Comparison of ENCODE assay signal across 20 mouse cellular contexts in genomic region chr12:27496826-27497557, GRCm38 (mm10).
DNase-seq lines count a peak whose midpoint lies in the region; ATAC-seq and TF ChIP-seq lines count a peak whose summit lies in the region.
"Had no signal": no experiment of that assay in that cellular context is flagged by ENCODE, and none has a peak within 500 bp of the region (broad histone marks: within the 10 kb centered on the region; RNA-seq: fewer than 3 reads in every experiment).

No protein-coding gene starts in this region.

- no peaks in the 10 kb centered on the region for H3K9me3 ChIP-seq in intestine, embryonic 16.5 days (ENCODE audit: control insufficient read depth, low read length)
- H3K9me3 ChIP-seq in midbrain, embryonic 15.5 days = no peaks in the 10 kb centered on the region
- H3K9me3 ChIP-seq: embryonic facial prominence, embryonic 12.5 days; limb, embryonic 13.5 days; liver, embryonic 13.5 days had no signal

- H3K27ac ChIP-seq in intestine, embryonic 16.5 days (ENCODE audit: low read length) = 0 out of 2 replicates have a peak overlapping the region, but pooled peaks have one; percentile 8
- H3K27ac ChIP-seq in midbrain, embryonic 15.5 days = peak overlapping the region; percentile 62
- H3K27ac ChIP-seq: embryonic facial prominence, embryonic 12.5 days; kidney, postnatal 0 days; limb, embryonic 13.5 days; liver, embryonic 13.5 days had no signal

- 39% methylated on average over 6 of the region's 6 CpGs for WGBS in intestine, embryonic 16.5 days
- 15% methylated on average over 6 of the region's 6 CpGs for WGBS in midbrain, embryonic 15.5 days

- H3K36me3 ChIP-seq in intestine, embryonic 16.5 days (ENCODE audit: control insufficient read depth, insufficient read depth, low read length) = no peaks in the 10 kb centered on the region
- H3K36me3 ChIP-seq in midbrain, embryonic 15.5 days (replicated peaks) = no peaks in the 10 kb centered on the region
- H3K36me3 ChIP-seq: embryonic facial prominence, embryonic 12.5 days; limb, embryonic 13.5 days; liver, embryonic 13.5 days had no signal

- H3K9ac ChIP-seq in intestine, embryonic 16.5 days (ENCODE audit: low read depth, low read length) = no peak overlapping the region
- H3K9ac ChIP-seq in midbrain, embryonic 15.5 days = no peak overlapping the region
- H3K9ac ChIP-seq: embryonic facial prominence, embryonic 12.5 days; limb, embryonic 13.5 days; liver, embryonic 13.5 days; lung, embryonic 14.5 days had no signal

- H3K27me3 ChIP-seq in intestine, embryonic 16.5 days (replicated peaks; ENCODE audit: control insufficient read depth, insufficient read depth, low read length) = no peaks in the 10 kb centered on the region
- no peaks in the 10 kb centered on the region for H3K27me3 ChIP-seq in midbrain, embryonic 15.5 days (replicated peaks)
- H3K27me3 ChIP-seq: embryonic facial prominence, embryonic 12.5 days; limb, embryonic 13.5 days; liver, embryonic 13.5 days had no signal

- TF ChIP-seq POLR2A in brain, embryonic 14.5 days (IDR thresholded peaks at IDR 0.05; ENCODE audit: borderline replicate concordance, extremely low read depth, insufficient read depth, insufficient read length, poor library complexity, severe bottlenecking) = no peak

- peak; percentile 15 for DNase-seq in heart, adult 11 months
- DNase-seq in heart, adult 8-10 months (ENCODE audit: low spot score) = no peak
- peak; percentile 66 for DNase-seq in brain, embryonic 14.5 days (ENCODE audit: low read depth)
- DNase-seq in adrenal gland, adult 8-10 months = no peak
- no peak for DNase-seq in ovary, adult 18-20 months (ENCODE audit: low spot score)
- DNase-seq: B cell, adult 2 months; cerebellum, adult 9-11 months; gastrocnemius, postnatal 14 days; kidney, adult 18-20 months; liver, embryonic 13.5 days; lung, embryonic 14.5 days; lung, postnatal 36 days; right cerebral cortex, adult 18-20 months; thymus, adult 18-20 months had no signal

- peaks cover 17% of the 10 kb centered on the region for H3K4me1 ChIP-seq in intestine, embryonic 16.5 days (ENCODE audit: control insufficient read depth, insufficient read depth, low read length)
- peaks cover 16% of the 10 kb centered on the region for H3K4me1 ChIP-seq in midbrain, embryonic 15.5 days
- H3K4me1 ChIP-seq: liver, embryonic 13.5 days had no signal

- TF ChIP-seq CTCF in brain, embryonic 14.5 days (IDR thresholded peaks at IDR 0.05; ENCODE audit: borderline replicate concordance, extremely low read depth, insufficient read depth, insufficient read length) = no peak

- peak; percentile 57 for ATAC-seq in intestine, embryonic 16.5 days
- ATAC-seq in midbrain, embryonic 15.5 days (replicated peaks) = peak; percentile 60

- no peak overlapping the region for H3K4me3 ChIP-seq in intestine, embryonic 16.5 days (ENCODE audit: low read length)
- no peak overlapping the region for H3K4me3 ChIP-seq in midbrain, embryonic 15.5 days
- H3K4me3 ChIP-seq: embryonic facial prominence, embryonic 12.5 days; erythroblast, embryonic 14.5 days; limb, embryonic 13.5 days; liver, embryonic 13.5 days had no signal

- H3K4me2 ChIP-seq in intestine, embryonic 16.5 days (ENCODE audit: low read depth, low read length) = no peak overlapping the region
- no peak overlapping the region for H3K4me2 ChIP-seq in midbrain, embryonic 15.5 days
- H3K4me2 ChIP-seq: embryonic facial prominence, embryonic 12.5 days; limb, embryonic 13.5 days; liver, embryonic 13.5 days; lung, embryonic 14.5 days had no signal

Comparison
In these comparisons a context has a peak if more than half of its experiments do, and no peak if none do; other contexts are left out.
1. DNase-seq: peak in heart, adult 11 months (single experiment) and brain, embryonic 14.5 days (single experiment); none in heart, adult 8-10 months (single experiment), adrenal gland, adult 8-10 months (single experiment) and ovary, adult 18-20 months (single experiment).